Mouse (Mus musculus) lung, embryonic 16.5 days (tissue): Measurements from ENCODE around the gene Psmd7. TPM values are rescaled to one million over a fixed set of nuclear protein-coding genes. Genes with fewer than 3 reads are reported as not detected.

ENCODE experiments used
- ATAC-seq: fragments of 200-750 bp; cut with Nextera tagmentation; 2 replicates; pipeline ENCODE4 v1.8.0; 2017; ENCODE audit warnings: low read depth, mild to moderate bottlenecking, moderate library complexity
- H3K27ac ChIP-seq: fragments of 300-500 bp; sonication (generic); 2 replicates; pipeline ENCODE4 v1.5.1; 2014; ENCODE audit warnings: mild to moderate bottlenecking, control low read depth, low read length
- H3K27me3 ChIP-seq: fragments of 300-500 bp; sonication (generic); 2 replicates; pipeline ENCODE4 v1.6.1; 2014; ENCODE audit warnings: low read depth, low read length, mixed read lengths; ENCODE audit not compliant: control insufficient read depth, insufficient read depth
- H3K36me3 ChIP-seq: fragments of 300-500 bp; sonication (generic); 2 replicates; pipeline ENCODE4 v1.6.1; 2014; ENCODE audit warnings: low read length; ENCODE audit not compliant: control insufficient read depth, insufficient read depth
- H3K4me1 ChIP-seq: fragments of 300-500 bp; sonication (generic); replicated peaks from 2 replicates; pipeline ENCODE4 v1.6.1; 2014; ENCODE audit warnings: low read length, mixed read lengths; ENCODE audit not compliant: control insufficient read depth, insufficient read depth
- H3K4me2 ChIP-seq: fragments of 300-500 bp; sonication (generic); 2 replicates; pipeline ENCODE4 v1.6.1; 2014; ENCODE audit warnings: low read depth, low read length, control low read depth
- H3K4me3 ChIP-seq: fragments of 300-500 bp; sonication (generic); 2 replicates; pipeline ENCODE4 v1.5.1; 2014; ENCODE audit warnings: mild to moderate bottlenecking, low read length, control low read depth
- H3K9ac ChIP-seq: fragments of 300-500 bp; sonication (generic); 2 replicates; pipeline ENCODE4 v1.6.1; 2014; ENCODE audit warnings: low read length, control low read depth
- H3K9me3 ChIP-seq: fragments of 300-500 bp; sonication (generic); 2 replicates; pipeline ENCODE4 v1.6.1; 2016; ENCODE audit warnings: low read length; ENCODE audit not compliant: control insufficient read depth
- WGBS: fragments of 180-500 bp; shearing (Covaris S2); extraction: QIAGEN DNeasy Blood & Tissue Kit; methylation state at CpG from one replicate; pipeline ENCODE4 v1.1.7; 2014; 5-methylcytosine and 5-hydroxymethylcytosine counted together
- polyA plus RNA-seq: library from polyadenylated mRNA; unstranded; fragments of >200 nt; fragmentation: Nextera tagmentation; extraction: Ambion mirVana; gene quantifications from 2 replicates; pipeline ENCODE4 v1.2.1, GENCODE M21; 2015

The Psmd7 gene
- polyA plus RNA-seq, 1 experiment from 2014 or later, result 232 TPM

DNA sequence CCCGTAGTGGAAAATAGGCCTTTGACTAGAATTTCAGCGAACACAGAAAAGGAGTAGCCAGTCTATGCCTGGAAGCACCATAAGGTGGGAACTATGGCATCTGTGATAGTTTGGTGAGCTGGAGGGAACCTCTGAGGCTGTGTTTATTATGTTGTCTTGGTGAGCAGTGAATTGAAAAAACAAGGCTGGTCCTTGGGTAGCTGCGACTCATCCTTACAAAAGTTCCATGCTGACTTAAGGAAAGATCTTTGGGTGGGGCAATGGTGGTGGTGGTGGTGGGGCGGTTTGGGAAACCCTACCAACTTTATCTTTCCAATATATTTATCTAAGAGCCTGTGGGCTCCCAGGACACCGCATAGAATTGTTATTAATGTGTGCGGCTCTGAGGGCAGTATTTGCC is 25.1 kb upstream of the Psmd7 start:
- no peaks in the 10 kb centered on the region for H3K4me1 ChIP-seq
- H3K9me3 ChIP-seq, result no peaks in the 10 kb centered on the region
- WGBS, result 81% methylated on average over 6 of the region's 6 CpGs
- no peak overlapping the region for H3K4me3 ChIP-seq
- ATAC-seq, result no peak
- H3K27ac ChIP-seq, result no peak overlapping the region
- H3K27me3 ChIP-seq, result no peaks in the 10 kb centered on the region
- no peaks in the 10 kb centered on the region for H3K36me3 ChIP-seq
- no peak overlapping the region for H3K4me2 ChIP-seq
- no peak overlapping the region for H3K9ac ChIP-seq

DNA sequence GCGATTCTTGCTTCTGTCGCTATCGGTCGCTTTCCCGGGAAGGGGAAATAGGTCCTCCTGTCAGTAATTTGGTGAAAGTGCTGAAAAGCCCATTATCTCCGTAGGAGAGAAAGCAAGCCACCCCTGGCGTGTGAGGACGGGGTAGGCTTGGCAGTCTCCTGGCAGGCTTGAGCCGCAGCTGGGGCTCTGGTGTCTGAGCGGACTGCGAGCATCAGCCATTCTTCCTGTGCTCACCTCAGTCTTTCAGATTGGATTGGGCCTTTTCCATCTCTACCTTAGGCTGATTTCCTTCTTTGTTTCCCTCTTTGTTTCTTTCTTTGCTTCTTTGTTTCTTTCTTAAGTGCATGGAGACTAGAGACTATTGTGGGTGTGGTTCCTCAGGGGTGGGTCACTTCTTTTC is 22.6 kb upstream of the Psmd7 start:
- ATAC-seq, result no peak
- H3K9ac ChIP-seq, result no peak overlapping the region
- H3K27me3 ChIP-seq, result no peaks in the 10 kb centered on the region
- H3K4me1 ChIP-seq, result no peaks in the 10 kb centered on the region
- 54% methylated on average over 11 of the region's 11 CpGs for WGBS
- H3K36me3 ChIP-seq, result no peaks in the 10 kb centered on the region
- H3K9me3 ChIP-seq, result no peaks in the 10 kb centered on the region
- no peak overlapping the region for H3K4me2 ChIP-seq
- no peak overlapping the region for H3K4me3 ChIP-seq
- H3K27ac ChIP-seq, result no peak overlapping the region

DNA sequence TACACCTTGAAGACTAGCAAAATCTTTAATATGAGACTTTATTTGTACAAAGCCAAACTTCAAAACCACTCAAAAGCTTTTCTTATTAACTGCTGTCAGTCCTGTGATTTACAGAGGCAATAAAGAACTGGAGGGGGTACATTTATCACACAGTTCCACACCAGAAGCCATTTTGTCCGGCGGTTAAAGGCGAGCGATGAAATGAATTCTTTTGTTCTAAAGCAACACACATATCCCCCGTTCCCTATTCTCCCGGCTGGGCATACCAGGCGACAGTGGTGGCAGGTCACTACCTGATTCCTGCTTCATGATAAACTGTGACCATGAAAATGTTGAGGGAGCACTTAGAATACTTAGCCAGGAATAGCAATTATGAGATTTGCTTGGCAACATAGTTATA is 20.5 kb upstream of the Psmd7 start:
- H3K4me2 ChIP-seq, result no peak overlapping the region
- no peak overlapping the region for H3K27ac ChIP-seq
- H3K9ac ChIP-seq, result no peak overlapping the region
- H3K4me1 ChIP-seq, result no peaks in the 10 kb centered on the region
- H3K4me3 ChIP-seq, result no peak overlapping the region
- H3K36me3 ChIP-seq, result no peaks in the 10 kb centered on the region
- H3K27me3 ChIP-seq, result no peaks in the 10 kb centered on the region
- WGBS, result 75% methylated on average over 7 of the region's 7 CpGs
- ATAC-seq, result no peak
- H3K9me3 ChIP-seq, result no peaks in the 10 kb centered on the region

DNA sequence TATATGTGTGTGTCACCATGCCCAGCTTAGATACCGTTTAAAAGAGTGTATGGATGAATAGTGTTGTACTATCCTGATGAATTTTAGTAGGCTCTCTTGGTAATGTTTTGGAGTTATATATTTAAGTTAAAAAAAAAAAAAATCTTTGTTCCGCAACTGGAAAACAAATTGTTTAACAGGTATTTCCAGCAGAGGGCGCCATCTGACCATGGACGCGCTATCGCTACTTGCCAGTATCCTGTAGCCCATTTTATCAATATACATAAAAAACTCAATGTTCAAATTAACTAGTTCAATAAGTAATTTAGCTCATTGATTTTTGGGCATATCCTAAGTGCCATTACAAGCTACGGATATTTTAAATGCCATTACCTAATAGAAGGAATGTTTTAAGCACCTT is 14.8 kb upstream of the Psmd7 start:
- H3K4me3 ChIP-seq, result no peak overlapping the region
- H3K9me3 ChIP-seq, result no peaks in the 10 kb centered on the region
- H3K27me3 ChIP-seq, result peaks cover 2% of the 10 kb centered on the region; the same call in 1 of the 2 replicates
- 4% methylated on average over 7 of the region's 7 CpGs for WGBS
- no peak for ATAC-seq
- H3K27ac ChIP-seq, result no peak overlapping the region
- no peaks in the 10 kb centered on the region for H3K36me3 ChIP-seq
- no peak overlapping the region for H3K9ac ChIP-seq
- H3K4me2 ChIP-seq, result no peak overlapping the region
- H3K4me1 ChIP-seq, result no peaks in the 10 kb centered on the region

DNA sequence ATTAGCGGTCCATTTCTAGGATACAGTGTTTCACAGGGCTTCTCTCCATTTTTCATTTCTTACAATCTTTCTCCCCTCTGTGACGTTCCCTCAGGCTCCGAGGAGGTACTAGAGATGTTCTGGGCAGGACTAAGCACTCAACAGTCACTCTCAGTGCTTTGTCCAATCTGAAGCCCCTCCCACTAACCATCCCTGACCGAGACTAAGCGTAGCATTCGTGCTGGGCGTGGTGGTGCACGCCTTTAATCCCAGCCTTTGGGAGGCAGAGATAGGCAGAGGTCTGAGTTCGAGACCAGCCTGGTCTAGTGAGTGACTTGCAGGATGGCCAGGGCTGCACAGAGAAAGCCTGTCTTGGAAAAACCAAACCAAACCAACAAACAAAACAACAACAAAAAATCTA is 11.4 kb upstream of the Psmd7 start:
- Histone ChIP-seq H3K9me3 (no peaks in the 10 kb centered on the region), H3K36me3 (no peaks in the 10 kb centered on the region), H3K4me2 (no peak overlapping the region), H3K9ac (no peak overlapping the region), H3K4me3 (no peak overlapping the region), H3K27me3 (peaks cover 2% of the 10 kb centered on the region; the same call in 1 of the 2 replicates), H3K27ac (no peak overlapping the region), H3K4me1 (no peaks in the 10 kb centered on the region)
- no peak for ATAC-seq
- 79% methylated on average over 9 of the region's 9 CpGs for WGBS

DNA sequence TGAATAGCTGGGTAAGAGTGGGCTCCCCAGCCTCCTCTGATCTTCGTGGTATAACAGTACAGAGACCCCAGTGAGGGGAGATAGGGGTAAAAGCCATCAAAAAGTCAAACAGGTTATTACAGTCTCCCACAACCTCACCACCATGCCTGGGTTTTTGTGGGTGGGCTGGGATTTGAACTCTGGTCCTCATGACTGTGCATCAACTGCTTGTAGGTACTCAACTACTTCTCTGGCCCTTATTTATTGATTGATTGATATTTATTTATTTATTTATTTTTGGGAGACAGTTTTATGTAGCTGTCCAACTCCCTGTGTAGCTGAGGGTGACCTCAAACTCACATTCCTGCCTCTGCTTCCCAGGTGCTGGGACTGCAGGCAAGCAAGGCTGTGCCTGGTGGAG is 9.5 kb upstream of the Psmd7 start:
- ATAC-seq, result no peak
- H3K36me3 ChIP-seq, result no peaks in the 10 kb centered on the region
- no peaks in the 10 kb centered on the region for H3K4me1 ChIP-seq
- H3K9me3 ChIP-seq, result no peaks in the 10 kb centered on the region
- whole genome bisulfite sequencing, result 48% methylated on average over 1 of the region's 1 CpGs
- H3K4me3 ChIP-seq, result no peak overlapping the region
- no peak overlapping the region for H3K4me2 ChIP-seq
- peaks cover 2% of the 10 kb centered on the region; the same call in 1 of the 2 replicates for H3K27me3 ChIP-seq
- H3K27ac ChIP-seq, result no peak overlapping the region
- H3K9ac ChIP-seq, result no peak overlapping the region

DNA sequence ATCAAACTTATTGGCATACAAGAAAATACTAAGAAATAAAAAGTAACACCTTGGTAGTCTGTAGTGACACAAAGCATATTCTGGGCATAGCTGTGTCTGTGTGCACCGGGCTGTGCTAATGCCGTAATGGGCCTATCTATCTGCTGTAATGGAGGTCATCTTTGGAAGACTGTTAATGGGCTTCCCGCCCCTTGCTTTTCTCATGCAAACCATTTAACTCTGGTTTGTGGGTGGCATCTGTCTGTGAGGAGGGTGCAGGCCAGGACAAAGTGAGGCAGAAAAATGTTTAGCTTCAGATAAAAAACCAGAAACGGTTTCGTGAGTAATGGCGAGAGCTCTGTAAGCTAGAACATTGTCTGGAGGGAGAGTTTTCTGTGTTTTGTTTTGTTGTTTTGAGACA is 6.6 kb upstream of the Psmd7 start:
- Histone ChIP-seq H3K27ac (no peak overlapping the region), H3K4me2 (no peak overlapping the region), H3K36me3 (no peaks in the 10 kb centered on the region), H3K9me3 (no peaks in the 10 kb centered on the region), H3K4me1 (no peaks in the 10 kb centered on the region), H3K27me3 (no peaks in the 10 kb centered on the region), H3K4me3 (no peak overlapping the region), H3K9ac (no peak overlapping the region)
- WGBS, result 78% methylated on average over 6 of the region's 6 CpGs
- no peak for ATAC-seq

DNA sequence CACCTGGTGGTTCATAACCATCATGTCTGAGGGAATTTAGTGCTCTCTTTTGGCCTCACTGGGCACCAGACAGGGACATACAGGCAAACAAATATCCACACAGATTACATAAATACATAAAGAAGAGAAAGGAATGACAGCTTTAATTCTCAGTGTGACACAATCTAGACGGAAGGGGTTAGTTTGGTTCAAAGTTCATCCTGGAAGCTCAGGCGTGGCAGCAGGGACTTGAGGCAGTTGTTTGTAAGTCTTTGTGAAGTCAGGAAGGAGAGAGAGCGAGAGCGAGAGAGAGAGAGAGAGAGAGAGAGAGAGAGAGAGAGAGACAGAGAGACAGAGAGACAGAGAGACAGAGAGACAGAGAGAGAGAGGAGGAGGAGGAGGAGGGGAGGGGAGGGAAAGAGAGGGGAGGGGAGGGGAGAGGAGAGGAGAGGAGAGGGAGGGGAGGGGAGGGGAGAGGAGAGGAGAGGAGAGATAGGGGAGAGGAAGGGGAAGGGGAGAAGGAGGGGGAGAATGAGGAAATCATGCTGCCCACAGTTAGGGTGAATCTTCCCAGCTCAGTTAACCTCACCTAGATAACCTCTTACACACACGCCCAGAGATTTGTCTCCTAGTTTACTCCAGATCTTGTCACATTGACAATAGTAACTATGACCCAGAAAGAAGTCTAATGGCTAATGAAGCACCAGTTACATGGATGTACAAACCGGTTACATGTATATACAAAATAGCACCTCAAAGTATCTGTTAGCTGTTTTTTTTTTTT is 5.9 kb upstream of the Psmd7 start:
- Histone ChIP-seq H3K27me3 (no peaks in the 10 kb centered on the region), H3K9me3 (no peaks in the 10 kb centered on the region), H3K36me3 (no peaks in the 10 kb centered on the region), H3K4me2 (no peak overlapping the region), H3K4me3 (no peak overlapping the region), H3K27ac (no peak overlapping the region), H3K9ac (no peak overlapping the region), H3K4me1 (no peaks in the 10 kb centered on the region)
- ATAC-seq, result no peak
- WGBS, result 58% methylated on average over 6 of the region's 6 CpGs

DNA sequence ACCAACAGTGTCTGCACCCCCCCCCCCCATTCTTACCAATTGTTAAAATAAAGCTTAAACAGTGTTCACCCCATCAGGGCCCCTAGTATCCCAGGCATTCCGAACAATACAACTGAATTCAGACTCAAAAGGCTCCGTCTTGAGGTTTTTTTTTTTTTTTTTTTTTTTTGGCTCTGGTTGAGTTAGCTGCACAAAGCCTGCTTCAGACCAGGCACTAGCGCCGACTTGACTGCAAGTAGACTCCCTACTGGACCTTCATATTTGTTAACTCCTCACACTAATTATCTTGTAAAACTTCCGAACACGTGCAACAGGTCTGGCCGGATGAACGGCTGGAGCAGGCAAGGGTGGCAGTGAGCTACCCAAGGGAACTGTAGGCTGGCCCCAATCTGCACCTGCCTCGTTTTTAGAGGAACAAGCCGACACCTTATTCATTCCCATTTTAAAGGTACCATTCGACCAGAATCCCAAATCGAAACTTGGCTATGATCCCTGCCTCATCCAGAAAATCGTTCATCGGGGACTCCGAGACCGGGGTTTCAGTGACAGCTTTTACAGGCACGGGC is 752 bp downstream of the Psmd7 start:
- Histone ChIP-seq H3K9me3 (no peaks in the 10 kb centered on the region), H3K36me3 (peaks cover 21% of the 10 kb centered on the region), H3K4me2 (peak overlapping the region; percentile 88), H3K4me1 (peaks cover 9% of the 10 kb centered on the region), H3K4me3 (peak overlapping the region; percentile 94), H3K27me3 (no peaks in the 10 kb centered on the region), H3K9ac (peak overlapping the region; percentile 91), H3K27ac (peak overlapping the region; percentile 30)
- under 1% methylated on average over 17 of the region's 17 CpGs for WGBS
- 0 out of 2 replicates have a peak, but pooled peaks have one; percentile 18 for ATAC-seq
